Mouse (Mus musculus): ENCODE results near the gene Gm3404.
"Not testable (repeated sequence)": the region's sequence is repeated elsewhere in the genome, so short reads cannot be mapped to it uniquely, and the experiment has no call there.

Gene Gm3404

GRCm38 (mm10) chr5:146525501-146525900 lies at the start of gene Gm3404:
Gm3404 (plus strand) TSS chr5:146525801.
- DNase-seq (ENCODE audit: low spot score) = not testable (repeated sequence)

GRCm38 (mm10) chr5:146479564-146479963 lies 46.0 kb upstream of the Gm3404 start:
- DNase-seq (ENCODE audit: low spot score) = not testable (repeated sequence)

- DNase-seq (ENCODE audit: low spot score) = not testable (repeated sequence)
Measured at GRCm38 (mm10) chr5:146481665-146482064, 43.9 kb upstream of the Gm3404 start, which contains the start of gene Gm6408. Gm6408 (plus strand) TSS chr5:146481965.

- not testable (repeated sequence) for DNase-seq (ENCODE audit: low spot score)
Measured at GRCm38 (mm10) chr5:146488959-146489358, 36.6 kb upstream of the Gm3404 start.

GRCm38 (mm10) chr5:146491063-146491462 lies 34.5 kb upstream of the Gm3404 start, which contains the start of gene Gm6370:
Gm6370 (plus strand) TSS chr5:146491363.
- DNase-seq (ENCODE audit: low spot score) = not testable (repeated sequence)

GRCm38 (mm10) chr5:146502099-146502498 lies 23.5 kb upstream of the Gm3404 start, which contains the start of gene 4930449I24Rik:
4930449I24Rik (plus strand) TSS chr5:146502399.
- not testable (repeated sequence) for DNase-seq (ENCODE audit: low spot score)

GRCm38 (mm10) chr5:146513823-146514222 lies 11.8 kb upstream of the Gm3404 start, which contains the start of gene Gm3402:
Gm3402 (plus strand) TSS chr5:146514123.
- DNase-seq (ENCODE audit: low spot score) = not testable (repeated sequence)

- not testable (repeated sequence) for DNase-seq (ENCODE audit: low spot score)
Measured at GRCm38 (mm10) chr5:146537347-146537746, 11.7 kb downstream of the Gm3404 start, which contains the start of gene Gm3409. Gm3409 (plus strand) TSS chr5:146537647.

GRCm38 (mm10) chr5:146555836-146556235 lies 30.2 kb downstream of the Gm3404 start, which contains the start of gene Gm3415:
Gm3415 (plus strand) TSS chr5:146556136.
- not testable (repeated sequence) for DNase-seq (ENCODE audit: low spot score)

GRCm38 (mm10) chr5:146564259-146564658 lies 38.7 kb downstream of the Gm3404 start:
- no peak for DNase-seq (ENCODE audit: low spot score)

GRCm38 (mm10) chr5:146567054-146567453 lies 41.5 kb downstream of the Gm3404 start:
- DNase-seq (ENCODE audit: low spot score) = no peak

- DNase-seq (ENCODE audit: low spot score) = not testable (repeated sequence)
Measured at GRCm38 (mm10) chr5:146570179-146570578, 44.6 kb downstream of the Gm3404 start.

GRCm38 (mm10) chr5:146571830-146572734 lies 46.5 kb downstream of the Gm3404 start:
- DNase-seq (ENCODE audit: low spot score) = not testable (repeated sequence)

GRCm38 (mm10) chr5:146572735-146573042 lies 47.1 kb downstream of the Gm3404 start:
- not testable (repeated sequence) for DNase-seq (ENCODE audit: low spot score)

- no peak for DNase-seq (ENCODE audit: low spot score)
Measured at GRCm38 (mm10) chr5:146576668-146577067, 51.1 kb downstream of the Gm3404 start.

Data from spleen, adult 12 weeks (tissue).